Mouse (Mus musculus): ENCODE measurements around the gene Rara.
"Not testable (repeated sequence)": the region's sequence is repeated elsewhere in the genome, so short reads cannot be mapped to it uniquely, and the experiment has no call there.

Gene Rara

DNA sequence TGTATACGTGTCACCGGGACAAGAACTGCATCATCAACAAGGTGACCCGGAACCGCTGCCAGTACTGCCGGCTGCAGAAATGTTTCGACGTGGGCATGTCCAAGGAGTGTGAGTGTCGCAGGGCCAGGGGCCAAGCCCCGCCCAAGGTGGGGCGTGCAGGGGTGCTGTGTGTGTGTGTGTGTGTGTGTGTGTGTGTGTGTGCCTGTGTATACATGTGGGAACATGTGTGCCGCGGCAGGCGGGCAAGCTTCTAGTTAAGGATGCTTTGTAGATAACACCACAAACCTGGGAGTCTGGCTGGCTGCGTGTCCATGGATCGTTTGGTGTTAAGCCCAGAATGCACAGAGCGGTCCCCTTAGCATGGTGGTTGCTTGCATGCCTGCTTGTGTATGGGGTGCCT lies 40.5 kb downstream of the Rara start:
- no peak for DNase-seq (ENCODE audit: low read depth, low spot score)

DNA sequence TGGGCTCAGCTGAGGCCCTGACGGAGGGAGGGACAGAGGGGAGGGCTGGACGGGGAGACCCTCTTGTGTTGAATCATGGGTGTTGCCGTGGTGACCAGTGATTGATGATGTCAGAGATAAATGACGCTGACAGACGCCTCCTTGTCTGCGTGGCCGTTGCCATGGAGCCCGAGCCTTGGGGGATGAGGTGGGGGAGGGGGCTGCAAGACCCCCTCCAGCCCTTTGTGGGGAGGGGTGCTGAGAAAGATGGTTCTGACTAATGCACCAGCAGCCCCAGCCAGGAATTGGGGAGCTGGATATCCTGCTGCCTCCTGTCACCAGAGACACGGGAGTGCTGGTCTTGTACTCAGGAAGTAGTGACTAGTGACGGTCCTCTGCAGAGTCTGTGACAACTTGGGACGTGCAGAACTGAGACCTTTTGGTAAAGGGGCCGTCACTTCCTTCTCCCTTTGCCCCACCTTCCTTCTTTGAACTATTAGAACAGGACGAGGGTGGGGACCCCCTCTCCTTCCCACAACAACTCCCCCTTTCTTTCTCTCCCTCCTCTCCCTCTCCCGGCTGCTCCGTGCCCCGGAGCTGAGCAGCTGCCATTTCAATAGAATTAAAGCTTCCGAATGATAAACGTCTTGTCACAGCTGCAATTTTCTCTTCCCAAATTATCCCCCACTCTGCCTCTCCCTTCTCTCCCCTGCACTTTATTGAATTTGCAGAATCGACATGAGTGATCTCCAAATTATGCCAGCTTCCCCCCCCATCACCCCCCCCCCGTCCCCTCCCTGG lies 41.3 kb downstream of the Rara start:
- no peak for DNase-seq (ENCODE audit: low read depth, low spot score)

GRCm38 (mm10) chr11:98969496-98969927 lies 41.9 kb downstream of the Rara start:
- no peak for DNase-seq (ENCODE audit: low read depth, low spot score)

DNA sequence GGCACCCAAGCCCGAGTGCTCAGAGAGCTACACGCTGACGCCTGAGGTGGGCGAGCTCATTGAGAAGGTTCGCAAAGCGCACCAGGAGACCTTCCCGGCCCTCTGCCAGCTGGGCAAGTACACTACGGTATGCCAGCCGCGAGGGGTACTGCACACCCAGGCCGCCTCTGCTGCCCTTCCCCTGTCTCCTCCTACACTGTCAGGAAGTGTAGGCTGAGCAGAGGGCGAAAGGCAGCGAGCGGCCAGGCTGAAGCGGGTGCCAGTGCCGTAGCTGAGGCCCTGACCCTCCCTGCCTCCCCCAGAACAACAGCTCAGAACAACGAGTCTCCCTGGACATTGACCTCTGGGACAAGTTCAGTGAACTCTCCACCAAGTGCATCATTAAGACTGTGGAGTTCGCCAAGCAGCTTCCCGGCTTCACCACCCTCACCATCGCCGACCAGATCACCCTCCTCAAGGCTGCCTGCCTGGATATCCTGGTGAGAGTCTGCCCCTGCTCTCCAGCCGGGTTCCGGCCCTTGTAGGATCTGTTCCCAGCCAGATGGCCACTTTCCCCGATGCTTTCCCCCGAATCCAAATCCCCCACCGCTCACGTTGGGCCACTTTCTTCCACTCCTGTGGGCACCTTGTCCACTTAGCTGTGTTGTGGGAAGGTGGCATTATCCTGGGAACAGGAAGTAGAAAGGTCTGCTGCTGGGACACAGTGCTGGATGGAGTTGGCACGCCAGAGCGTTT lies 42.7 kb downstream of the Rara start:
- DNase-seq (ENCODE audit: low read depth, low spot score) = no peak

- peak; percentile 63 for DNase-seq (ENCODE audit: low read depth, low spot score)
Observed at GRCm38 (mm10) chr11:98971316-98972031, 43.9 kb downstream of the Rara start.

GRCm38 (mm10) chr11:98972215-98972614 lies 44.6 kb downstream of the Rara start:
- DNase-seq (ENCODE audit: low read depth, low spot score) = peak; percentile 80

DNA sequence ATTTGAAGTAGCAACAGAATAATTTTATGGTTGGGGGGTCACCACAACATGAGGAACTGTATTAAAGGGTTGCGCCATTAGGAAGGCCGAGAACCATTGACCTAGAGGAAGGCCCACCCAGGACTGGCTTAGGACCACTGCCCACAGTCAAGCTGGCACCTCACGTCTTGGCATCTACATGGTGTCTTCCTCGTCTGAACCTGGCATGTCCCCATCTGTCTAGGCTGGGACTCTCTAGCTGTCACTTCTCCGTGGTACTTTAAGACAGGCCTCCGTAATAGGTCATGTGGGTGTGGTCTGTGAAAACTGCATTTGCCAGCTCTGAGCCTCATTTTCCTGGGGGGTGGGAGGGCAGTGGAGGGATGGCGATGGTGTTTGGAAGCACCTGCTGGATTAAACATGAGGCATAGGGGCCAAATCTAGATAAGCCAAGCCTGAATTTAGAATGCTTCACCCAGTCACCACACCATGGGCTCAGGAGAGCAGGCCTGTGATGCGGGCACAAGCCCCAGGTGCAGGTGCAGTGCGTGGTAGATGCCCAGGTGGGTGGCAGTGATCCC lies 45.3 kb downstream of the Rara start:
- DNase-seq (ENCODE audit: low read depth, low spot score) = no peak

- DNase-seq (ENCODE audit: low read depth, low spot score) = no peak
Observed at GRCm38 (mm10) chr11:98973584-98973983, 46.0 kb downstream of the Rara start.

- DNase-seq (ENCODE audit: low read depth, low spot score) = no peak
Observed at GRCm38 (mm10) chr11:98974213-98974612, 46.6 kb downstream of the Rara start.

DNA sequence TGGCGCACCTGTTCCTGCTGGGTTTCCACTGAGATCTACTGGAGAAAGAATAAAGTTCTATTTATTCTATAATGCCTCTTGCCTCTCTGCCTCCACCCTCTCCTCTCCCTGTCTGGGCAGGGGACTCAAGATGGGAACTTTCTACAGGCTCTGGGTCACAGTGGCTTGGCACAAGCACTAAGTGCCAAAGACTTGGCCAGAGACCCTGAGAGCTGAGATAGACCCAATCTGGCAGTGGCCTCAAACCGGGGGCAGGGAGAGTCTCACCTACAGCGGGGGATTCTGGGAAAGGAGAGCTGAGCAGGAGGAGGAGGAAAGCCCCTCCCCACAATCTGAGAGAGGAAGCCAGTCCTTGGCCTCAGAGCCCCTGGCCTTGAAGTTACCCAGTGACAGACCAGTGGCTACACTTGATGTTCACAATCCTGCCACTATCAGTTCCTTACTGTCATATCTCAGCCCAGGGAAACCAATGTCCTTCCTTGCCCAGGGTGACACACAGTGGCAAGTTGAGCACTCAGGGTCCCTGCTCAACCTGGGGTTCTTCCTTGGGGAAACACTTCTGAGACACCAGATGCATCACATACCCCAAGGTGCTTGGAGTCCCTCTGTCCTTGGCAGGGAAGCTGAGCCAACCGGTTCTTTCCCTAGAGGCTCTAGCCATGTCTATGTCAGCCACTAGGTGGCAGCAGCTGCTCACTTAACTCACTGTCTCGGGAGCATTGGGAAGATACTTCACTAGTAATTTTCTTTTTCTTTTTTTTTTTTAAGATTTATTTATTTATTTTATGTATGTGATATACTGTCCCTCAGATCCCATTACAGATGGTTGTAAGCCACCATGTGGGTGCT lies 47.5 kb downstream of the Rara start:
- DNase-seq (ENCODE audit: low read depth, low spot score) = peak; percentile 87

- no peak for DNase-seq (ENCODE audit: low read depth, low spot score)
Observed at GRCm38 (mm10) chr11:98978526-98979148, 51.0 kb downstream of the Rara start.

DNA sequence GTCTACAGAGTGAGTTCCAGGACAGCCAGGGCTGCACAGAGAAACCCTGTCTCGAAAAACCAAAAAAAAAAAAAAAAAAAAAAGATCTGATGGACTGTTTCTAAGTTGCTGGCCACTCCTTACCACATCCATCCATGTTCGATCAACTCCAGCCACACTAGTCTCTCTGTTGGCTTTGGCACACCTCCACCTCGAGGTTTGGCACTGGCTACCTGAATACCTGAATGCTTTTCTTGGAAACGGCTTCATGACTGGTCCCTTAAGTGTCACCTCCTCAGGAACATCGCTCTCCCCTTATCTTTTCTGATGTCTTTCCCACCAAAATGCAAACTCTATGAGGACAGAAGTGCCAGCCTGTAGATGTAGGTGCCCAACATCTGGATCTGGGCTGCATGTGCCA lies 51.7 kb downstream of the Rara start:
- no peak for DNase-seq (ENCODE audit: low read depth, low spot score)

- DNase-seq (ENCODE audit: low read depth, low spot score) = no peak
Observed at GRCm38 (mm10) chr11:98981289-98981996, 53.8 kb downstream of the Rara start.

- no peak for DNase-seq (ENCODE audit: low read depth, low spot score)
Observed at GRCm38 (mm10) chr11:98981997-98982772, 54.6 kb downstream of the Rara start.

DNA sequence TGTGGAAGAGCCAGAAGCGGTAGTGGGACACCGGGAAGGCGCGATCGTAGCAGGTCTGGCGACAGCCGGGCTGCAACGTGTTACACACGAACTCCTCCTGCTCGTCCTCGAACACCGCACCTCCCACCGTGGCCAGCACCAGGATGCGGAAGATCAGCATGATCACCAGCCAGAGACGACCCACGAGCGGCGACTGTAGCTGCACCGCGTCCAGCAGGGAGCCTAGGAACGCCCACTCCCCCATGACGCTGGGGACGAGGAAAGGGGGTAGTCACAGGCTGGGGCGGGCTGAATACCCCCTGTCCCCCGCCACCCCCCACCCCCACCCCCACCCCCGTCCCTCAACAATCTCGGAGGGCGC lies 55.1 kb downstream of the Rara start, which contains the start of gene Gjd3:
Gjd3 (minus strand) TSS at position 244 of the 361 bp plus-strand sequence.
- no peak for DNase-seq (ENCODE audit: low read depth, low spot score)

DNA sequence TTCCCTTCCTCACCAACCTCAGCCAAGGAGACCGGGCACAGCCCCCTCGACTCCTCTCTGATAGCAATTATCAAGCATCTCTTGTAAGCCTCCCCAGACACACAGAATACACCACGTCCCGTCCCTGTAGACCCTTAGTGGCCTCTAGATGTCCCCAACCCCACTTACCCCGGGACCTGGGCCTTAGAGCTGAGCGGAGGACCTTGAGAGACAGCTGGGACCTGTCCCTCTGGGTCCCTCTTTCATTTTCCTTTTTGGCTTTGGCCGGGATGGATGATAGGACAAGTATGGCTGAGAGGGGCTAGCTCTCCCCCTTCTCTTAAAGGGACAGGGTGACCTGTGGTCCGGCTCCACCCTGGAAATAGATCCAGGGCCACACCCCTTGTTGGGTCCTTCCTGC lies 55.9 kb downstream of the Rara start:
- no peak for DNase-seq (ENCODE audit: low read depth, low spot score)

DNA sequence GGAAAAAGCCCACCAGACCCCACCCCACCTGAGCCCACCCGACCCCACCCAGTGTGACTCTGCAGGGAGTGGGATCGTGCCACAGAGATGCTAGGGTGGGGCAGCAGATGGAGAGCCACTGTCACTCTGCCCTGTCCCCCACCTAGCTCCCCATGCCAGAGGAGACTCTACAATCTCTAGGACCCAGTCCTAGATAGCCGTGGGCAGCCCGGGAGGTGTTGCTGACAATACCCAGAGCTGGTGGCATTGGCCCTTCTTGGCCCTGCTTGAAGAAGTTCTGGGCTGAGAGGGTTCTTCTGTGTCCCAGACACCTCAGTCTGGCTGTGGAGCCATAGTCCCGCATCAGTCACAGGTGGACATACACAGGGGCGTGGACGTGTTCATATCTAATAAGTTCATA lies 57.9 kb downstream of the Rara start:
- no peak for DNase-seq (ENCODE audit: low read depth, low spot score)

- not testable (repeated sequence) for DNase-seq (ENCODE audit: low read depth, low spot score)
Observed at GRCm38 (mm10) chr11:98988260-98988659, 60.6 kb downstream of the Rara start.

DNA sequence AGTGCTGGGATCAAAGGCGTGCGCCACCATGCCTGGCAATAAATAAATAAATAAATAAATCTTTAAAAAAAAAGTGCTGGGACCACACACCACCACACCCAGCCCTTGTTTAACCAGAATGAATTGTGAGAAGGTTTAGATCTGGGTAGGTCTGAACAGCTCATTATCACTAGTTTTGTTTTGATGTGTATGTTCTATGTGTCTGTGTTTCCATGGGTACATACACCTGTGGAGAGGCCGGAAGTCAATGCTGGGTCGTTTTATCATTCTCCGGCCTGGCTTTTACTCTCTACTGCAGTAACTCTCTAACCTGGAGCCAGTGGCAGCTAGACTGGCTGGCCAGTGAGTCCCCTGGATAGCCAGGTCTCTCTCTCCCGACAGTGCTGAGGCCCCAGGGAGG lies 63.2 kb downstream of the Rara start:
- no peak for DNase-seq (ENCODE audit: low read depth, low spot score)

Measured in 3T3-L1 (cell line).